Comparison of ENCODE assay signal across 8 mouse cellular contexts in the genomic region with DNA sequence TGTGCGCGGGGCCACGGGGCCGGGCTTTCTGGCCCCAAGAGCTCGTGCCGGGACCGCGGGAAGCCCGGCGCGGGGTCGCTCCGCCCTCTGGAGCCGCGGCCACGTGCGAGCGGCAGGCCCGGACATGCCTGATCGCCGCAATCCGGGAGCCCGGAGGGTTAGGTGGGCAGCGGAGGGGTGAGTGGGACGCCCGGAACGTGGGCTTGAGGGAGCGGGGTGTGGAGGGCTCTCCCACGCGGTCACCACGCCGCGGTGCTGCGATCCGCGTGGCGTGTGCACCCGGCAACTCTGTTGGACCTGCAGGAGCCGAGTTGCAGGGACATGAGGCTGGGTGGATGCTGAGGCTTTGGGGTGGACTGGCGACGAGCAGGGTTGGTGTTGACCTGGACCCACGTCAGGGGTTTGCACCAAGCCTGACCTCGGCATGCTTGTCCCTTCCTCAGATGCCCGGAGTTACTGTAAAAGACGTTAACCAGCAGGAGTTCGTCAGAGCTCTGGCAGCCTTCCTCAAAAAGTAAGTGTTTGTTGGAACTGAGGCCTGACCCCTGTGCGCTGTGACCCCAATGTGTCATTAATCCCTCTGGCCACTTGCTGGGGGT. TPM values are rescaled to one million over a fixed set of nuclear protein-coding genes. Genes with fewer than 3 reads are reported as not detected.
A peak's percentile ranks its signal among the peaks of the same experiment; 100 is the strongest.
DNase-seq lines count a peak whose midpoint lies in the region; ATAC-seq and TF ChIP-seq lines count a peak whose summit lies in the region.

No protein-coding gene starts in this region.

- under 1% methylated on average over 47 of the region's 47 CpGs for WGBS in spleen, adult 2 months
- WGBS in kidney, embryonic 14.5 days: under 1% methylated on average over 47 of the region's 47 CpGs
- under 1% methylated on average over 47 of the region's 47 CpGs for WGBS in midbrain, embryonic 11.5 days

- peak overlapping the region; percentile 65 for H3K4me2 ChIP-seq in kidney, embryonic 14.5 days (replicated peaks; ENCODE audit: low read depth, low read length)
- H3K4me2 ChIP-seq in midbrain, embryonic 11.5 days: peak overlapping the region; percentile 80

- no peaks in the 10 kb centered on the region for H3K9me3 ChIP-seq in kidney, embryonic 14.5 days (ENCODE audit: control insufficient read depth, low read length)
- H3K9me3 ChIP-seq in midbrain, embryonic 11.5 days (ENCODE audit: control insufficient read depth, low read length): no peaks in the 10 kb centered on the region

- H3K4me1 ChIP-seq in spleen, adult 2 months (ENCODE audit: control insufficient read depth, insufficient read depth, insufficient read length): peaks cover 19% of the 10 kb centered on the region; the same call in 1 of the 2 replicates
- peaks cover 32% of the 10 kb centered on the region for H3K4me1 ChIP-seq in kidney, embryonic 14.5 days (ENCODE audit: control insufficient read depth, insufficient read depth, low read length)
- peaks cover 21% of the 10 kb centered on the region for H3K4me1 ChIP-seq in midbrain, embryonic 11.5 days (ENCODE audit: control insufficient read depth, insufficient read depth, low read length)

- no peak for DNase-seq in spleen, adult 2 months (ENCODE audit: low read depth in 1 of 2, low spot score in 2 of 2)
- DNase-seq in spleen, postnatal 36 days (ENCODE audit: low spot score in 2 of 2): no peak
- no peak for DNase-seq in midbrain, embryonic 11.5 days (ENCODE audit: low spot score, missing footprints)
- no peak for DNase-seq in right cerebral cortex, adult 2 months (ENCODE audit: low spot score in 2 of 2)
- DNase-seq in urinary bladder, postnatal 10 days (ENCODE audit: low spot score): no peak
- no peak for DNase-seq in urinary bladder, postnatal 25 days (ENCODE audit: low spot score)

- TF ChIP-seq CTCF in spleen, adult 2 months (IDR thresholded peaks at IDR 0.05; ENCODE audit: extremely low read depth, insufficient read depth, insufficient read length, insufficient replicate concordance): no peak

- H3K4me3 ChIP-seq in spleen, adult 2 months (ENCODE audit: extremely low read depth, insufficient read depth, insufficient read length): peak overlapping the region; percentile 86
- peak overlapping the region; percentile 90 for H3K4me3 ChIP-seq in kidney, embryonic 14.5 days (ENCODE audit: low read length)
- peak overlapping the region; percentile 100 for H3K4me3 ChIP-seq in midbrain, embryonic 11.5 days (ENCODE audit: low read depth, low read length)

- H3K9ac ChIP-seq in kidney, embryonic 14.5 days (ENCODE audit: low read depth, low read length): peak overlapping the region; percentile 100
- peak overlapping the region; percentile 100 for H3K9ac ChIP-seq in midbrain, embryonic 11.5 days (ENCODE audit: low read length)

- H3K27ac ChIP-seq in spleen, adult 2 months (ENCODE audit: insufficient read depth, low read length): peak overlapping the region; percentile 77
- H3K27ac ChIP-seq in kidney, embryonic 14.5 days (ENCODE audit: low read depth, low read length): peak overlapping the region; percentile 89
- peak overlapping the region; percentile 80 for H3K27ac ChIP-seq in midbrain, embryonic 11.5 days (ENCODE audit: low read depth, low read length)

- peaks cover 28% of the 10 kb centered on the region for H3K36me3 ChIP-seq in spleen, adult 2 months (ENCODE audit: control insufficient read depth, insufficient read depth, low read length)
- H3K36me3 ChIP-seq in kidney, embryonic 14.5 days (ENCODE audit: control insufficient read depth, insufficient read depth, low read length): peaks cover 43% of the 10 kb centered on the region
- peaks cover 20% of the 10 kb centered on the region for H3K36me3 ChIP-seq in midbrain, embryonic 11.5 days (ENCODE audit: control insufficient read depth, insufficient read depth, low read length)

- TF ChIP-seq POLR2A in spleen, adult 2 months (IDR thresholded peaks at IDR 0.05; ENCODE audit: low read depth, low read length): no peak

- ATAC-seq in erythroblast, adult 5-6 weeks (replicated peaks; ENCODE audit: low FRiP score, poor library complexity, severe bottlenecking): peak; percentile 6; the same call in 1 of the 2 replicates
- ATAC-seq in kidney, embryonic 14.5 days (ENCODE audit: low FRiP score, low TSS enrichment): peak; percentile 2; the same call in 1 of the 2 replicates
- ATAC-seq in midbrain, embryonic 11.5 days (ENCODE audit: low FRiP score): no peak; the same call in 1 of the 2 replicates

- no peaks in the 10 kb centered on the region for H3K27me3 ChIP-seq in spleen, adult 2 months (ENCODE audit: control insufficient read depth, insufficient read depth, low read length)
- no peaks in the 10 kb centered on the region for H3K27me3 ChIP-seq in kidney, embryonic 14.5 days (ENCODE audit: control insufficient read depth, insufficient read depth, low read length)
- H3K27me3 ChIP-seq in midbrain, embryonic 11.5 days (ENCODE audit: control insufficient read depth, insufficient read depth, low read length): no peaks in the 10 kb centered on the region

RNA-seq across cellular contexts. Expression of gene Rps19, which starts 0.6 kb away (rescaled TPM):
- polyA plus RNA-seq in spleen, adult 2 months (2012; rRNA removed): 627 and 638 TPM in 2 replicates
- total RNA-seq in erythroblast, adult 5-6 weeks (2015; ENCODE audit: low replicate concordance): 474 and 634 TPM in 2 replicates
- 204 and 237 TPM in 2 replicates for total RNA-seq in erythroblast, adult 5-6 weeks (2017; ENCODE audit: low replicate concordance)
- 2,731 and 3,572 TPM in 2 replicates for polyA plus RNA-seq in kidney, embryonic 14.5 days (2014; fragmentation: Nextera tagmentation; extraction: Ambion mirVana)
- polyA plus RNA-seq in midbrain, embryonic 11.5 days (2014; fragmentation: Nextera tagmentation; extraction: Ambion mirVana): 1,753 and 1,929 TPM in 2 replicates

RNA-seq across cellular contexts. Expression of gene Cd79a, which starts 12.4 kb away (rescaled TPM):
- polyA plus RNA-seq in spleen, adult 2 months (2012; rRNA removed): 959 and 1,255 TPM in 2 replicates
- 0.84 and 0.96 TPM in 2 replicates for total RNA-seq in erythroblast, adult 5-6 weeks (2015; ENCODE audit: low replicate concordance)
- 0.43 TPM in 1 of 2 replicates, not detected in the other for total RNA-seq in erythroblast, adult 5-6 weeks (2017; ENCODE audit: low replicate concordance)
- polyA plus RNA-seq in kidney, embryonic 14.5 days (2014; fragmentation: Nextera tagmentation; extraction: Ambion mirVana): 1.5 and 1.6 TPM in 2 replicates
- polyA plus RNA-seq in midbrain, embryonic 11.5 days (2014; fragmentation: Nextera tagmentation; extraction: Ambion mirVana): 0.12 and 0.14 TPM in 2 replicates

RNA-seq across cellular contexts. Expression of gene Dmrtc2, which starts 14.9 kb away (rescaled TPM):
- polyA plus RNA-seq in spleen, adult 2 months (2012; rRNA removed): not detected in 2 replicates
- total RNA-seq in erythroblast, adult 5-6 weeks (2015; ENCODE audit: low replicate concordance): not detected in 2 replicates
- not detected in 2 replicates for total RNA-seq in erythroblast, adult 5-6 weeks (2017; ENCODE audit: low replicate concordance)
- polyA plus RNA-seq in kidney, embryonic 14.5 days (2014; fragmentation: Nextera tagmentation; extraction: Ambion mirVana): not detected in 2 replicates
- not detected in 2 replicates for polyA plus RNA-seq in midbrain, embryonic 11.5 days (2014; fragmentation: Nextera tagmentation; extraction: Ambion mirVana)

RNA-seq across cellular contexts. Expression of gene Lypd4, which starts 15.1 kb away (rescaled TPM):
- polyA plus RNA-seq in spleen, adult 2 months (2012; rRNA removed): not detected in 2 replicates
- total RNA-seq in erythroblast, adult 5-6 weeks (2015; ENCODE audit: low replicate concordance): not detected in 2 replicates
- not detected in 2 replicates for total RNA-seq in erythroblast, adult 5-6 weeks (2017; ENCODE audit: low replicate concordance)
- not detected in 2 replicates for polyA plus RNA-seq in kidney, embryonic 14.5 days (2014; fragmentation: Nextera tagmentation; extraction: Ambion mirVana)
- not detected in 2 replicates for polyA plus RNA-seq in midbrain, embryonic 11.5 days (2014; fragmentation: Nextera tagmentation; extraction: Ambion mirVana)

RNA-seq across cellular contexts. Expression of gene Arhgef1, which starts 17.9 kb away (rescaled TPM):
- 915 and 1,063 TPM in 2 replicates for polyA plus RNA-seq in spleen, adult 2 months (2012; rRNA removed)
- 39.7 and 42.3 TPM in 2 replicates for total RNA-seq in erythroblast, adult 5-6 weeks (2015; ENCODE audit: low replicate concordance)
- 25.0 and 31.2 TPM in 2 replicates for total RNA-seq in erythroblast, adult 5-6 weeks (2017; ENCODE audit: low replicate concordance)
- 67.5 and 91.2 TPM in 2 replicates for polyA plus RNA-seq in kidney, embryonic 14.5 days (2014; fragmentation: Nextera tagmentation; extraction: Ambion mirVana)
- 37.7 and 38.1 TPM in 2 replicates for polyA plus RNA-seq in midbrain, embryonic 11.5 days (2014; fragmentation: Nextera tagmentation; extraction: Ambion mirVana)

Comparison
In these comparisons a context has a peak if more than half of its experiments do, and no peak if none do; other contexts are left out.
1. RNA of gene Cd79a, which starts 12.4 kb away (polyA plus RNA-seq): 959 to 1,255 TPM in spleen, adult 2 months; 1.5 to 1.6 TPM in kidney, embryonic 14.5 days and 0.12 to 0.14 TPM in midbrain, embryonic 11.5 days; every median in the first group is over 100 times any median in the second.
2. Peak in every context shown above with its lines, with median percentiles within 50 percentile points of each other: H3K27ac ChIP-seq and H3K4me3 ChIP-seq.